Mouse (Mus musculus) left cerebral cortex, postnatal 10 days (tissue): ENCODE data around the gene Rhox9. TPM values are rescaled to one million over a fixed set of nuclear protein-coding genes. Genes with fewer than 3 reads are reported as not detected.
"Not testable (repeated sequence)": the region's sequence is repeated elsewhere in the genome, so short reads cannot be mapped to it uniquely, and the experiment has no call there.

Experiments
- DNase-seq, 2 experiments: peaks; one replicate each; pipeline ENCODE4 v3.0.0; 2021 to 2022; ENCODE audit warnings: low spot score in 2 of 2, mixed read lengths in 1 of 2; ENCODE audit errors: extremely low spot score in 1 of 2
- intact Hi-C: fragments of 180-260 bp; cut with DNase I; formaldehyde crosslinking; loops from one replicate; pipeline ENCODE4 v1.15.1; 2025
- total RNA-seq, 2 experiments: library from RNA; stranded (reverse); gene quantifications; 2 replicates each; pipeline ENCODE4 v1.2.3; 2021

Rhox9 gene
- not detected for total RNA-seq

DNA sequence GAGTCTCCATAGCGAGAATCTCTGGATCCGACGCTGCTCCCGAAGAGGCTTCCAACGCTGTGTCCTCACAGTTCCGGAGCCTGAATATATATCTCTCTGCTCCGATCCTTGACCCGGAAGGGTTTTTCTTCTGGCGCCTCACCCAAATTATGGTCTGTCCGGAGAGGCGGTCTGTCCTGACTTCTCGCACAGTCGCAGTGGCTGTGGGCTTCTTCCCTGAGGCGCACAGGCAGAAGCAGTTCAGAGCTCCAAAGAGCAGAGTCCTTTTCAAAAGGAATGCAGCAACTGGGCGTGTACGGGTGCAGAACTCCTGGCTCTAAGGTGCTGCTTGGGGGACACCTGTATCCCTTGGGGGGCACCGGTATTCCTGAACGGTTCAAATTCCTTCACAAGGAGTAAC is at the start of gene Rhox9:
Gene Rhox9 (minus strand): TSS at position 101 of the 400 bp plus-strand sequence.
- DNase-seq, intact Hi-C loops: not testable (repeated sequence)

DNA sequence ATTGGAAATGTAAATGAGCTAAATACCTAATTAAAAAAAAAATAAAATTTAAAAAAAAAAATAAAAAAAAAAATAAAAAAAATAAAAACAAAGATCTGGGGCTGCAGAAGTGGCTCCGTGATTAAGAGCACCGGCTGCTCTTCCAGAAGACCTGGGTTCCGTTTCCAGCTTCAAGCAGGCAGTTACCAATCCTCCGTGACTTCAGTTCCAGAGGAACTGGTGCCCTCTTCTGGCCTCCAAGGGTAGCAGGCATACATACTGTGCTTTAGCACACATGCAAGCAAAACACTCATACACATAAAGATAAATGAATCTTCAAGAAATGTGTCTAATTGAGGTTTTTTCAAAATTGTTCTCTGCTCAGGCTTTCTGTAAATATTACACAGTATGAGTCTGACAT is 14.7 kb upstream of the Rhox9 start:
- intact Hi-C loops, result no loop called here
- DNase-seq, result no peak

DNA sequence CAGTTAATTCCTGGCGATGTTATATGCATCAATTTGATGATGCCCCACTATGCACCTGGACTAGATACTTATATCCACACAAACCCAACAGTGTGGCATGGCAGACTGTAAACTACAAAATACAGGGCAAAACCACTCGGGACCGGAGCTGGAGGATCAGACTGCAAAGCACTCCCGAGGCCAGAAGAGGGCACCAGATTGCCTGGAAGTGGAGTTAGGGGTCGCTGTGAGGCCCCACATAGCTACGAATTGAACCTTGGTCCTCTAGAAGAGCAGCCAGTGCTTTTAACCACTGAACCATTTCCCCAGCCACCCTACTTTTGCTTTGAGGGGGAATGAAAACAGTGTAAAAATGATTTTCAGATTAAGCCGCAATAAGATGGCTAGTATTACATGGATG is 7.0 kb upstream of the Rhox9 start:
- intact Hi-C loops, result no loop called here
- no peak for DNase-seq

DNA sequence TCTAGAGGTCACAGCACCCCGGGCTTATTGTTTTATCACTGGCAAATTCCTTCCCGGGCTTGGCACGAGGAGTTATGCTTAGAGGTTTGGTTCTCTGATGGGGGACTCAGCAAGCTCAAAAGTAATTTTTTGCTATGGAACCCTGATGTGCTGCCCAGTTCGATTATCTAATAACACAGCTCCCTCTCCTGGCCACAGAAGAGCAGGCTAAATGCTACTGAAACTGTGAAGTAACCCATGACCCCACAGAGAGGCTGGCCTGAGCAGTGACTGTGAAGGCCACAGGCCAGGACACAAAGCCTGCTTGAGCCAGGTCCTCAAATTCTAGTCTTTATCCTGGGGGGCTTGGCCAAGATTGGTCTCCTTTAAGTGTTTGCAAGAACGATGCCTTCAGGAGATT is 2.2 kb upstream of the Rhox9 start:
- DNase-seq, result no peak
- intact Hi-C loops, result no loop called here

DNA sequence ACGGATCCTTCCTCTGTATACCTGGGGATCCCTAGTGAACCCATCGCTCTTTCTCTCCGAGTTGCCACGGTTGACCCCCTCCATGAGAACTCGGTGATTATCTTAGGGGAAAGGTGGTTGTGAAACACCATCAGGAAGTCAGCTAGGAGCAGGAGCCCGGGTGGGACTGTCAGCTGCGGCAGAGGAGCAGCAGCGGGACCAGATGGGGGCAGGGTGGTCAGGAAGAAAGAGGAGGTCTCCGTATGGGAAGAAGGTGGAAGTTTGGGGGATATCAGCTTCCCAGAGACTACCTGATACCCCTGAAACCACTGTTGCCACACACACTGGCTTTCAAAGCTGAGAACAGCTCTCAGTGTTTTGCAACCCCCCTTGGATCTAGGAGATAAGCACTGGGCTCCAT is 4.4 kb downstream of the Rhox9 start, which contains the start of gene Rhox7b:
Gene Rhox7b (minus strand): TSS at position 101 of the 400 bp plus-strand sequence.
- intact Hi-C loops, DNase-seq: not testable (repeated sequence)

DNA sequence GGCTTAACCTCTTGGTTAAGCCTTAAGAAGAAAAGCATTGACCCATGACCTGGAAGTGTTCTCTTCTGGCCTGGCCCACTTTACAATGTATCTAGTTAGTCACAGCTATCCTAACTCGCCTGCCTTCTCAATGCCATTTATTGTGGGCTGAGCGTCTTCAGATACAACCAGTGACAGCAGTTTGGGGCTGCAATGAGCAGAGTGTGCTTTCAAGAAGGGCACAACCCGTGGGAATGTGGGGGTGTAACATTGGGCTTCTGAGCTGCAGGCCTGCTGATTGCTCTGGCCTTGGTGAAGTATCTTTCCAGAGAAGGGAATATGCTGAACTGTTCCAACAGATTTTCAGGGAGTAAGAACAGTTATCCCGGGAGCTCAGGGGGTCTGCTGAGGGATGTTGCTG is 22.7 kb downstream of the Rhox9 start, which contains the start of gene Rhox8:
Gene Rhox8 (minus strand): TSS at position 101 of the 400 bp plus-strand sequence.
- intact Hi-C loops, result no loop called here

DNA sequence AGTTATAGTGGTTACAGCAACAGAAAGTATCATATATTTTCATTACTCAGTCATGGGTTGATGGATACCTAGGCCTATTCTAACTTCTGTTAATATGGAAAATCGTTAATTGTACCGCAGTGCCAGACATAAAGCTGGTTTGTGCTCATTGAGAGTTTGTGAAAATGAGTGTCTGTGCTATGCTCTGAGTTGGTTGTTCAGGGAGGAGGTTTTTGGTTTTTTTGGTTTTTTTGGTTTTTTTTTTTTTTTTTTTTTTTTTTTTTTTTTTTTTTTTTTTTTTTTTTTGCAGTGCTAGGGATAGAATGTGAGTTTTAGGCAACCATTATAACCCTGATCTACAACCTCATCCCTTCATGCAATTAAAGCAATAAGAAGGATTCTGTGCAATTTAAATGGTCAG is 29.9 kb downstream of the Rhox9 start:
- DNase-seq, result no peak
- intact Hi-C loops, result no loop called here

More for the DNA sequence above, 22.7 kb downstream of the Rhox9 start, which contains the start of gene Rhox8:
- no peak for DNase-seq

Other genes starting within 250 kb of the Rhox9 start
- not detected for gene Rhox3h, start 233.0 kb downstream of the Rhox9 start, total RNA-seq
- not detected for gene Rhox2h, start 228.5 kb downstream of the Rhox9 start, total RNA-seq
- not detected for gene Rhox5, start 96.9 kb downstream of the Rhox9 start, total RNA-seq
- gene Rhox6, start 74.9 kb downstream of the Rhox9 start, total RNA-seq, result not detected
- not detected for gene Rhox7a, start 70.1 kb downstream of the Rhox9 start, total RNA-seq
- gene Rhox8, start 22.8 kb downstream of the Rhox9 start, total RNA-seq, result not detected
- not detected for gene Rhox7b, start 4.5 kb downstream of the Rhox9 start, total RNA-seq
- gene Btg1-ps1, start 117.0 kb upstream of the Rhox9 start, total RNA-seq, result not detected
- not detected for gene Btg1-ps2, start 141.3 kb upstream of the Rhox9 start, total RNA-seq
- gene Rhox10, start 164.7 kb upstream of the Rhox9 start, total RNA-seq, result not detected
- not detected for gene Rhox11, start 183.4 kb upstream of the Rhox9 start, total RNA-seq
- gene Rhox12, start 209.1 kb upstream of the Rhox9 start, total RNA-seq, result not detected
- gene Rhox13, start 219.4 kb upstream of the Rhox9 start, total RNA-seq, result not detected